Mouse (Mus musculus) liver, adult (tissue): Measurements from ENCODE around the gene Sord.

Experiments used
- GATA4 ChIP-seq: IDR thresholded peaks from 2 replicates; pipeline ENCODE4 v1.6.1; 2014; ENCODE audit warnings: mild to moderate bottlenecking, low read length; ENCODE audit not compliant: insufficient replicate concordance

Sord gene

DNA sequence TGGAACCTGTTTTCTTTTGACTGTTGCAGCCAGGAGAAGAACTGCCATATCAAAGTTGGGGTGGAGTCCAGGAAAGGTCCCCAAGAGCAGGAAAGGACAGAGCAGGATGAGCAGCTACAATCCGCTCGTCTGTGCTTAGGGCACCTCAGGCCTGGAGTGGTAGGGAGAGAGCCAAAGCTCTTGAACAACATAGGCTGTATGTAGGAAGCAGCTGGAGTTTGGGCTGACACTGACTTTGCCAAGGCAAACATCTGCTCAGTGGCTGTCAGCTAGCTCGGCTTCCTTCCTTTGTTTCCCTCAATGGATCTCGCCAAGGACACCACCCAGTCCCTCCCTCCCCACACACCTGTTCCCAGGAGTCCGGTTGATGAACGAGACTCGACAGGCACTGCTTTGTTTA lies 51.6 kb downstream of the Sord start:
- TF ChIP-seq GATA4: no peak

GRCm38 (mm10) chr2:122294916-122295315 lies 60.4 kb downstream of the Sord start:
- no peak for TF ChIP-seq GATA4

GRCm38 (mm10) chr2:122297271-122298095 lies 62.9 kb downstream of the Sord start:
- TF ChIP-seq GATA4: no peak

DNA sequence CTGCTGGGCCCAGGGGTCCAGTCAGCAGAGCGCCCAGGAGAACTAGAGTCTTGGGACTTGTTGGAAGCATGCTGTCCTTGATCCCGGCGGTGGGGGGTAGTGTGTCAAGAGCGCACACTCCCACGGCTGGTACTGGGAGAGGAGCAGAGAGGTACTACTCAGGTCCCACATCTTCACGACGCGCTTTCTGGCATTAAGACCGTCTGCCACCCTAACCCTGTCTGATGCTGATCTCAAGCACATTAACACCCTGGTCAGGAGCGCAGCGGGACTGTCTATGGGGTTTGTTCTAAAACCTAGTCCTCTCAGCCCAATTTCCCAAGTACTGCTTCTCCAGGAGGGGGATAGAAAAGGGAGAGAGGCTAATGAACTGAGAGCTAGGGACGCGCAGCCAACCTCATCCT lies 63.5 kb downstream of the Sord start, which contains the start of gene Duox2:
TSS of gene Duox2 (minus strand) at position 354 of the 404 bp plus-strand sequence.
- no peak for TF ChIP-seq GATA4

DNA sequence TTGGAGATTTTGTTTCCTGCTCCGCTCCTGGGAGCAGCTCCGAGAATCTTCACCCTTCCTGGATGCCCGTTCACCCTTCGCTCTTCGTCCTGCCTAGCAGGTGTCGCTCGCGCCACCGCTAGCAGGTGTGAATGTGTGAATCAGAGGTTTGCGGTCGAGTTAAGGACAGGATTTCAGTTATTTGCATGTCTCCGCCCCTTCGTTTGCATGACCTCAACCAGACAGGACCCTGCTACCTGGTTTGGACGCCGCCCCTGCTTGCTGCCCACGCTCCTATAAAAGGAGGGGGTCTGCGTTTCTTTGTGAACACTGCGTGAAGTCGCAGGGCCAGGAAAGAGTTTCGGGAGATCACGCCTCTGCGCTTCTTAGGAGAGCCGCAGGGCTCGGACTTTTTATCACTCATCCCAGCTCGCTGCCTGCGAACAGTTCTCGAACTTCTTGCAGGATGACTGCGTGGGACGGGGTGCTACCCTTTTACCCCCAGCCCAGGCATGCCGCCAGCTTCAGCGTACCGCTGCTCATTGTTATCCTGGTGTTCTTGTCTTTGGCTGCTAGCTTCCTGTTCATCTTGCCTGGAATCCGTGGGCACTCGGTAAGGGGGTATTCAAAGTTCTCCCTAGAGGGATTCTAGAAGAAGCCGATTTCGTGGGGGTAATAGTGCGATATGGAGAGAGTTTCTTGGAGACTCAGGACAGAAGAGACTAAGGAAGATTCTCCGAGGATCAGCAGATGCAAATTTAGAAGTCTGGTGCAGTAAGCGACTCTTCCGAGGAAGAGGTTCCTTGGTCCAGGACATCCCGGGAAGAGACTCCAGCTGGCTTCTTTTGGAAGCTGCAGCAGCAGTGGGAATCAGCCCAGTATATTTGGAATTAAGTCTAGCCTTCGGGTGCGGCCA lies 64.3 kb downstream of the Sord start, which contains the start of gene Duoxa2:
TSS of gene Duoxa2 (plus strand) at position 305 of the 895 bp plus-strand sequence.
- no peak for TF ChIP-seq GATA4

DNA sequence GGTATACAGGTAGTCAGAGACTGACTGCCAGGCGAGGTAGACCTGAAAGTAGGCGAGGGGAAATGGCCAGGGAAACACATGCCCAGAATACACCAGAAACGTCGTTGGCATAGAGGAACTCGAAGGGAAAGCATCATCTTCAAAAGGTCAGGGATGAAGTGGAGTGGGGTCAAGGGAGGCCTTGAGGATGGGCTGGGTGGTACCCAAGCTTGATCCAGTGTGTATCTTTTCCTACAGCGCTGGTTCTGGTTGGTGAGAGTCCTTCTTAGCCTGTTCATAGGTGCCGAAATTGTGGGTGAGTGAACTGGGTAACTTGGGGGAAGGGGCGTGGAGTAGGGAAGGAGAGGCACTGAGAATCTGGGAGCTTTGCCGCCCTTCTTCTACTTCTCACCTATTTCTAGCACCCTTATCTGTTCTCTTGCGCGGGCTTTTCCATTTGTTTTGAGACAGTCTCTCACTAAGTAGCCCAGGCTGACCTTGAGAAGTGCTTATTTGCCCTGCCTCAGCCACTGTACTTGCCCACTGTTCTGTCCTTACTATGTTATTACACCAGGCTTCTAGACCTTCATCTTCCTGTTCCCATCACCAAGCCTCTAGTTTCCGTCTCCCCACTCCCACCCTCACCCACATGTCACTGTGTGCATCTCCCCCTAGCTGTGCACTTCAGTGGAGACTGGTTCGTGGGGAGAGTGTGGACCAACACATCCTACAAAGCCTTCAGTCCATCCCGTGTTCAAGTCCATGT lies 65.5 kb downstream of the Sord start:
- no peak for TF ChIP-seq GATA4

GRCm38 (mm10) chr2:122300656-122301020 lies 66.1 kb downstream of the Sord start:
- TF ChIP-seq GATA4: no peak

DNA sequence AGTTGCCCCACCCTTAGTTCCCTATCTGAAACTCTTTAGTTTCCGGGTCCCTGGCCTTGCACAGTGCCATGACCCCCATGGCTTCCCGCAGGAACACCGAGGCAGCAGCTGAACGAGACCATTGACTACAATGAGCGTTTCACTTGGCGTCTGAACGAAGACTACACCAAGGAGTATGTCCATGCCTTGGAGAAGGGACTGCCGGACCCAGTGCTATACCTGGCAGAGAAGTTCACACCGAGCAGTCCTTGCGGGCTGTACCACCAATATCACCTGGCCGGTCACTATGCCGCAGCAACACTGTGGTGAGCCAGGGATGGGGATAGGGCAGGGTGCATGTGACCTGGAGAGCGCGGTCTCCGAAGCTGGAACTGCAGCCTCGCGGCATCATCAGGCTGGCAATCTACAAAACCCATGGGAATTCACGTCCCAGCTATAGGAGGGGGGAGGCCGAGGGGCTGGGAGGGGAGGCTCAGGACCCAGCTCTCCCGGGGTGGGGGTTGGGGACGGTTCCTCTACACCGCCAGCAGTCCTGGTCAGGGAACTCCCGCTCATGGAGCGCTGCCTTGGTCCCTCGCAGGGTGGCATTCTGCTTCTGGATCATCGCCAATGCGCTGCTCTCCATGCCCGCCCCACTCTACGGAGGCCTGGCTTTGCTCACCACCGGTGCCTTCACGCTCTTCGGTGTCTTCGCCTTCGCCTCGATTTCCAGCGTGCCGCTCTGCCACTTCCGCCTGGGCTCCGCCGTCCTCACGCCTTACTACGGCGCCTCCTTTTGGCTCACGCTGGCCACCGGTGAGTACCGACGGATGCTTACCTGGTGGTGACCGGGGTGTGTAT lies 66.8 kb downstream of the Sord start:
- TF ChIP-seq GATA4: no peak

GRCm38 (mm10) chr2:122301921-122302573 lies 67.5 kb downstream of the Sord start:
- no peak for TF ChIP-seq GATA4

GRCm38 (mm10) chr2:122302574-122303241 lies 68.2 kb downstream of the Sord start:
- TF ChIP-seq GATA4: no peak

DNA sequence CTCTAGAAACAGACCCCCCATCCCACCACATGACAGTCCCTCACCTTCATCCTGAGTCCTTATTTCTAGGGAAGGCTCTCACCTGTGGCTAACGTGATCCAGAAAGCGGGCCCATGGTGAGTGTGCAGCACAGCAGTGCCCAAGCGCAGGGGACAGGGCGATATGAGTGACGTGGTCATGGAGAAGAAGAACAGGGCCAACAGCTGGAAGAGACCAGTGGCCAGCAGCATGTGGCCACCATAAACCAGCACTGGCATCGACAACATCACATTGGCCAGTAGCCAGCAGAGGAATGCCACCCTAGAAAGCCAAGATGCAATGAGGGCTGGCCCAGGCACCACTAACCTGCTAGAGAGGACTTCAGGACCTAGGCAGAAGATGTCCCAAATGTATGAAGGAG lies 70.0 kb downstream of the Sord start:
- TF ChIP-seq GATA4: no peak

- TF ChIP-seq GATA4: no peak
These were observed 70.7 kb downstream of the Sord start for GRCm38 (mm10) chr2:122305097-122305892.
